Mouse (Mus musculus): ENCODE data around the gene Mindy4b-ps. TPM values are rescaled to one million over a fixed set of nuclear protein-coding genes. Genes with fewer than 3 reads are reported as not detected.
A peak's percentile ranks its signal among the peaks of the same experiment; 100 is the strongest.
"Not testable (repeated sequence)": the region's sequence is repeated elsewhere in the genome, so short reads cannot be mapped to it uniquely, and the experiment has no call there.

The Mindy4b-ps gene
- polyA plus RNA-seq (2015; fragmentation: Nextera tagmentation; extraction: Ambion mirVana): 0.47 TPM in 1 of 2 replicates, not detected in the other

GRCm38 (mm10) chr3:58822211-58822610 lies at the start of gene Mindy4b-ps:
Gene Mindy4b-ps (minus strand): TSS chr3:58822311.
- ATAC-seq (ENCODE audit: insufficient number of reproducible peaks, insufficient read depth, low FRiP score, low TSS enrichment, low read depth): no peak
- H3K4me2 ChIP-seq: no peak within 1 kb of the TSS
- 45% methylated on average over 4 of the region's 4 CpGs for WGBS
- peaks cover 5% of the 10 kb centered on the region; the same call in 1 of the 2 replicates for H3K4me1 ChIP-seq
- H3K36me3 ChIP-seq: no peaks in the 10 kb centered on the region
- no peaks in the 10 kb centered on the region for H3K9me3 ChIP-seq
- H3K27ac ChIP-seq: no peak within 1 kb of the TSS
- H3K4me3 ChIP-seq: no peak within 1 kb of the TSS
- H3K27me3 ChIP-seq: no peaks in the 10 kb centered on the region
- no peak within 1 kb of the TSS for H3K9ac ChIP-seq

DNA sequence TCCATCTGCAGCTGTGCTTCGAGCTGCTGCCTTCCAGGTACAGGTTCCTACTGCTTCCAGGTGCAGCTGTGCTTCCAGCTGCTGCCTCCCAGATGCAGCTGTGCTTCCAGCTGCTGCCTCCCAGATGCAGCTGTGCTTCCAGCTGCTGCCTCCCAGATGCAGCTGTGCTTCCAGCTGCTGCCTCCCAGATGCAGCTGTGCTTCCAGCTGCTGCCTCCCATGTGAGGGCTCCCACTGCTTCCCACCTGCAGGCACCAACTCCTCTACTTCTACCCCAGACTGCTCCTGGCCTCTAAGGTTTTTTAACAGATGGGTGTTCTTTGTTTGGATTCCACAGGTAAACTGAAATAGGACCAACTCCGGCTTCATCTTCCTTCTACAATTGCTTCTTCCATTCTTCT lies 49.8 kb upstream of the Mindy4b-ps start:
- not testable (repeated sequence) for H3K4me1 ChIP-seq; ATAC-seq (ENCODE audit: insufficient number of reproducible peaks, insufficient read depth, low FRiP score, low TSS enrichment, low read depth); H3K36me3 ChIP-seq; H3K9ac ChIP-seq; H3K4me2 ChIP-seq; H3K27ac ChIP-seq; H3K27me3 ChIP-seq; H3K9me3 ChIP-seq; H3K4me3 ChIP-seq
- 68% methylated on average over 2 of the region's 2 CpGs for WGBS

GRCm38 (mm10) chr3:58865690-58866089 lies 43.6 kb upstream of the Mindy4b-ps start:
- Histone ChIP-seq H3K9ac (no peak overlapping the region), H3K27me3 (no peaks in the 10 kb centered on the region), H3K4me3 (no peak overlapping the region), H3K4me1 (no peaks in the 10 kb centered on the region), H3K27ac (no peak overlapping the region), H3K4me2 (no peak overlapping the region), H3K36me3 (no peaks in the 10 kb centered on the region), H3K9me3 (no peaks in the 10 kb centered on the region)
- 44% methylated on average over 7 of the region's 7 CpGs for WGBS
- no peak for ATAC-seq (ENCODE audit: insufficient number of reproducible peaks, insufficient read depth, low FRiP score, low TSS enrichment, low read depth)

DNA sequence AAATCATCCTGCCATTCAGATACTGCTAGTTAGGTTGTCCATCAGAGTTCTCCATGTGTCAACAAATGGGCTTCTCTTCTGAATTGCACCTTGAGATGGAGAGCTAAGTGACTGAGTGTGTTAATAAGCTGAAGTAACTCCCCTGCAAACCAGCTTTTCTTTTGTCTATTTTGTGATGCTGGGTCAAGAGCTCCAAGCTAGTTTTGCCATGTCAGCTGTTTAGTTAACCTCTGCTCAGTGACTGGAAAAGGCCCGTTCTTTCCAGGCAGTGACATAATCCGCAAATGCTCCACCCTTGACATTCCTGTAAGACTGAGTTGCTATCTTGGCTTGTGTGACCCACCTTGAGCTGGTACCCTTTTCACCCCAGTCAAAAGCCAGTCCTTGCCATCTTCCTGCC lies 40.9 kb upstream of the Mindy4b-ps start:
- Histone ChIP-seq H3K9ac (no peak overlapping the region), H3K9me3 (no peaks in the 10 kb centered on the region), H3K36me3 (no peaks in the 10 kb centered on the region), H3K27me3 (no peaks in the 10 kb centered on the region), H3K4me3 (no peak overlapping the region), H3K4me1 (no peaks in the 10 kb centered on the region), H3K4me2 (no peak overlapping the region), H3K27ac (no peak overlapping the region)
- ATAC-seq (ENCODE audit: insufficient number of reproducible peaks, insufficient read depth, low FRiP score, low TSS enrichment, low read depth): no peak
- WGBS: 73% methylated on average over 2 of the region's 2 CpGs

GRCm38 (mm10) chr3:58843415-58843814 lies 21.3 kb upstream of the Mindy4b-ps start:
- Histone ChIP-seq H3K4me1 (no peaks in the 10 kb centered on the region), H3K4me2 (no peak overlapping the region), H3K4me3 (no peak overlapping the region), H3K36me3 (no peaks in the 10 kb centered on the region), H3K27me3 (no peaks in the 10 kb centered on the region), H3K27ac (no peak overlapping the region), H3K9me3 (no peaks in the 10 kb centered on the region), H3K9ac (no peak overlapping the region)
- 0 out of 2 replicates have a peak, but pooled peaks have one; percentile 37 for ATAC-seq (ENCODE audit: insufficient number of reproducible peaks, insufficient read depth, low FRiP score, low TSS enrichment, low read depth)
- 52% methylated on average over 1 of the region's 1 CpGs for WGBS

- no peak overlapping the region for H3K9ac ChIP-seq
Observed at GRCm38 (mm10) chr3:58833442-58834160, 11.5 kb upstream of the Mindy4b-ps start.

GRCm38 (mm10) chr3:58832888-58833287 lies 10.8 kb upstream of the Mindy4b-ps start:
- ATAC-seq (ENCODE audit: insufficient number of reproducible peaks, insufficient read depth, low FRiP score, low TSS enrichment, low read depth): no peak
- H3K9ac ChIP-seq: no peak overlapping the region
- H3K27me3 ChIP-seq: no peaks in the 10 kb centered on the region
- no peak overlapping the region for H3K4me2 ChIP-seq
- no peak overlapping the region for H3K27ac ChIP-seq
- no peaks in the 10 kb centered on the region for H3K36me3 ChIP-seq
- H3K4me3 ChIP-seq: no peak overlapping the region
- no peaks in the 10 kb centered on the region for H3K9me3 ChIP-seq
- no peaks in the 10 kb centered on the region for H3K4me1 ChIP-seq
- 96% methylated on average over 2 of the region's 2 CpGs for WGBS

More at GRCm38 (mm10) chr3:58833442-58834160, 11.5 kb upstream of the Mindy4b-ps start:
- no peak overlapping the region for H3K4me2 ChIP-seq
- ATAC-seq (ENCODE audit: insufficient number of reproducible peaks, insufficient read depth, low FRiP score, low TSS enrichment, low read depth): no peak
- no peaks in the 10 kb centered on the region for H3K36me3 ChIP-seq
- no peak overlapping the region for H3K4me3 ChIP-seq
- H3K9me3 ChIP-seq: no peaks in the 10 kb centered on the region
- H3K27ac ChIP-seq: no peak overlapping the region
- no peaks in the 10 kb centered on the region for H3K27me3 ChIP-seq
- H3K4me1 ChIP-seq: no peaks in the 10 kb centered on the region
- 79% methylated on average over 5 of the region's 5 CpGs for WGBS

GRCm38 (mm10) chr3:58831586-58831985 lies 9.5 kb upstream of the Mindy4b-ps start:
- no peak overlapping the region for H3K27ac ChIP-seq
- WGBS: 66% methylated on average over 5 of the region's 5 CpGs
- ATAC-seq (ENCODE audit: insufficient number of reproducible peaks, insufficient read depth, low FRiP score, low TSS enrichment, low read depth): no peak

GRCm38 (mm10) chr3:58829926-58830325 lies 7.8 kb upstream of the Mindy4b-ps start:
- no peak overlapping the region for H3K4me3 ChIP-seq
- no peak for ATAC-seq (ENCODE audit: insufficient number of reproducible peaks, insufficient read depth, low FRiP score, low TSS enrichment, low read depth)

More at GRCm38 (mm10) chr3:58831586-58831985, 9.5 kb upstream of the Mindy4b-ps start:
- no peaks in the 10 kb centered on the region for H3K4me1 ChIP-seq
- H3K27me3 ChIP-seq: no peaks in the 10 kb centered on the region
- no peak overlapping the region for H3K4me2 ChIP-seq
- no peak overlapping the region for H3K9ac ChIP-seq
- no peak overlapping the region for H3K4me3 ChIP-seq
- H3K36me3 ChIP-seq: no peaks in the 10 kb centered on the region
- no peaks in the 10 kb centered on the region for H3K9me3 ChIP-seq

GRCm38 (mm10) chr3:58828366-58829153 lies 6.4 kb upstream of the Mindy4b-ps start:
- H3K9me3 ChIP-seq: no peaks in the 10 kb centered on the region
- no peak overlapping the region for H3K4me2 ChIP-seq
- H3K4me3 ChIP-seq: no peak overlapping the region
- H3K4me1 ChIP-seq: no peaks in the 10 kb centered on the region
- no peak overlapping the region for H3K27ac ChIP-seq
- no peak for ATAC-seq (ENCODE audit: insufficient number of reproducible peaks, insufficient read depth, low FRiP score, low TSS enrichment, low read depth)
- H3K27me3 ChIP-seq: no peaks in the 10 kb centered on the region
- 82% methylated on average over 14 of the region's 14 CpGs for WGBS
- H3K9ac ChIP-seq: no peak overlapping the region
- no peaks in the 10 kb centered on the region for H3K36me3 ChIP-seq

More at GRCm38 (mm10) chr3:58829926-58830325, 7.8 kb upstream of the Mindy4b-ps start:
- no peaks in the 10 kb centered on the region for H3K9me3 ChIP-seq
- no peaks in the 10 kb centered on the region for H3K4me1 ChIP-seq
- H3K27me3 ChIP-seq: no peaks in the 10 kb centered on the region
- 82% methylated on average over 1 of the region's 1 CpGs for WGBS
- no peak overlapping the region for H3K4me2 ChIP-seq
- no peak overlapping the region for H3K27ac ChIP-seq
- no peak overlapping the region for H3K9ac ChIP-seq
- no peaks in the 10 kb centered on the region for H3K36me3 ChIP-seq

- Histone ChIP-seq H3K36me3 (no peaks in the 10 kb centered on the region), H3K27me3 (no peaks in the 10 kb centered on the region)
Observed at GRCm38 (mm10) chr3:58826266-58826665, 4.2 kb upstream of the Mindy4b-ps start.

DNA sequence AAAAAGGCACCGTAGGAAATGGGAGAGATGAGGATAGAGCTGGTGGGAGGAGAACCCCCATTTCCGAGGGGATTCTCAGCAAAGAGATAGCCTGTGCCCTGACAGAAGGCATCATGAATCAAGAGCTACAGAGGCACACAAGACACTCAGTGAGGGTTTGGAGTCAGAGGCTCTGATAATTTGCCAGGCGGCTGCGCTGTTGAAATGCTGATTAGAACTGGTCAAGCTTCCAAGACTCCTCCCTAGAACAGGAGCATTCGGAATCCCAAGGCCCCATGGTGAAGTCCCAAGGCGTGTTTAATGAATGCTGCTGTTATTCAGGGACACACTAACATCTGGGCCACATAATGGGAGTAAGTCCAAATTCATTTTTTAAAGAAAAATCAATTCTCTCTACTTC lies 4.8 kb downstream of the Mindy4b-ps start:
- no peaks in the 10 kb centered on the region for H3K9me3 ChIP-seq
- ATAC-seq (ENCODE audit: insufficient number of reproducible peaks, insufficient read depth, low FRiP score, low TSS enrichment, low read depth): no peak
- no peak overlapping the region for H3K4me3 ChIP-seq
- peaks cover 6% of the 10 kb centered on the region; the same call in 1 of the 2 replicates for H3K4me1 ChIP-seq
- 30% methylated on average over 6 of the region's 6 CpGs for WGBS
- no peaks in the 10 kb centered on the region for H3K36me3 ChIP-seq
- no peak overlapping the region for H3K27ac ChIP-seq
- H3K9ac ChIP-seq: no peak overlapping the region
- H3K4me2 ChIP-seq: no peak overlapping the region
- no peaks in the 10 kb centered on the region for H3K27me3 ChIP-seq

More at GRCm38 (mm10) chr3:58826266-58826665, 4.2 kb upstream of the Mindy4b-ps start:
- Histone ChIP-seq H3K4me1 (no peaks in the 10 kb centered on the region), H3K27ac (no peak overlapping the region), H3K4me2 (no peak overlapping the region), H3K9ac (no peak overlapping the region), H3K4me3 (no peak overlapping the region), H3K9me3 (no peaks in the 10 kb centered on the region)
- WGBS: 14% methylated on average over 4 of the region's 4 CpGs
- ATAC-seq (ENCODE audit: insufficient number of reproducible peaks, insufficient read depth, low FRiP score, low TSS enrichment, low read depth): no peak

All from embryonic facial prominence, embryonic 13.5 days (tissue).